Mouse (Mus musculus) CD4-positive helper T cell, adult 2 months (primary cell): ENCODE data around the gene Atcay.

Experiments
- DNase-seq: peaks from one replicate; pipeline ENCODE4 v3.0.0-alpha.2; 2012; ENCODE audit warnings: low read depth, missing footprints, low spot score

Gene Atcay

GRCm38 (mm10) chr10:81230438-81231332, at the start of gene Atcay:
TSS of gene Atcay (minus strand) at chr10:81230833.
- peak; percentile 73 for DNase-seq

DNA sequence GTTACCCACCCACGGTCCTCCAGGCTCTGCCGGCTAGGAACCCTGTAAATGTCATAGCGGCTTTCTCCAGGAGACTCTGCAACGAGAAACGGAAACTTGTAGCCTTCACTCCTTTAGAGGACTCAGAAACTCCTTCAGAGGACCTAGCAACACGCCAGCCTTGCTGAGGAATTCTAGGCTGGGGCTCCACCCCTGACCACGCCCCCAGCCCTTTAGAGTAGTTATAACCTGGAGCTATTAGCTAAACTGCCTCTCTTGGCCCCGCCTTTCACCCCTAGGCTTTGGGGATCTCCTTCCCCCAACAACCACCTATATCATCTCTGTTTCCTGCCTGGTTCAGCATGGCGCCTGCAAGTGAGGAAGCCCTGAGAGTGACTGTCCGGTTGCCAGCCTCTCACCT, 48.9 kb upstream of the Atcay start:
- DNase-seq = no peak

- DNase-seq = no peak
These were observed 47.0 kb upstream of the Atcay start for GRCm38 (mm10) chr10:81277676-81278075.

- no peak for DNase-seq
These were observed 43.2 kb upstream of the Atcay start for GRCm38 (mm10) chr10:81273842-81274241.

- no peak for DNase-seq
These were observed 41.7 kb upstream of the Atcay start for GRCm38 (mm10) chr10:81272356-81272755.

GRCm38 (mm10) chr10:81268643-81269412, 38.2 kb upstream of the Atcay start:
- DNase-seq = no peak

DNA sequence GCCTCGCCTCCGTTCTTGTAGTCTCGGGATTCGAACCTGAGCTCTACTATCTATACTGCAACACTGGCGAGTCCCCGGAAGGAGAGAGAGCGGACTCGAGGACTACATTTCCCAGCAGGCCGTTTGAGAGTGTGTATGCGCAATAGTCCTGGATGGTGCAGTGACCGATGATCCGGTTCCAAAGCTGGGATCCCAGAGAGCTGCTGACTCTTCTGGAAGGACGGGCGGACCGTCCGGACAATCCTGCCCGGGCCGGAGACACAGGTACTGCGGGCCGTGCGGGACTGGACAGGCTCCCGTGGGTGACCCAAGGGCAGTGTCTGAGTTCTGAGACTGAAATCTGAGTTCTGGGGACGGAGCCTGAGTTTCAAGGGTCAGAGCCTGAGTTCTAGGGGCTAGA, 37.4 kb upstream of the Atcay start:
- DNase-seq = peak; percentile 84

GRCm38 (mm10) chr10:81266211-81267105, 35.8 kb upstream of the Atcay start, which contains the start of the genes Mrpl54 and Apba3:
TSS of gene Mrpl54 (minus strand) at chr10:81266934.
TSS of gene Apba3 (plus strand) at chr10:81266960.
- DNase-seq = peak; percentile 97

- peak; percentile 7 for DNase-seq
These were observed 34.9 kb upstream of the Atcay start for GRCm38 (mm10) chr10:81265540-81265939.

GRCm38 (mm10) chr10:81261025-81261424, 30.4 kb upstream of the Atcay start:
- DNase-seq = no peak

- no peak for DNase-seq
These were observed 28.7 kb upstream of the Atcay start for GRCm38 (mm10) chr10:81259225-81259884.

- DNase-seq = peak; percentile 54
These were observed 26.8 kb upstream of the Atcay start for GRCm38 (mm10) chr10:81257158-81258039.

DNA sequence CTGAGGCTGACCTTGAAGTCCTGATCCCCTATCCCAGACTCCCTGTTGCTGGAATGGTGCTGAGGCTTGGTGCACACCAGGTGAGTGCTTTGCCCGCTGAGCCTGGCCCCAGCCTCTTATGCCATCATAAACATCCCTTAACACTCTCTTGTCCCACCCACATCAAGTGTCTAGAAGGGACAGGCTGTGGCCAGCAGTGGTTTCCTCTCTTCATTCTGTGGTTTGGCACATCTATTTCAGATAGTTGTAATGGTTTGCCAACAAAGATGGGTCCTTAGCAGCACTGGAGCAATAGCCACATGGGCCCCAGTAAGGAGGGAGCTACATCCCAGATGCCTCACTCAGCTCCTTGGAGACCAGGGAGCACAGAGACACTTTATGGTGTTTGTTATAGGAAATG, 24.3 kb upstream of the Atcay start:
- DNase-seq = peak; percentile 47

- DNase-seq = peak; percentile 81
These were observed 22.1 kb upstream of the Atcay start, which contains the start of gene Matk for GRCm38 (mm10) chr10:81252424-81253419. TSS of gene Matk (plus strand) at chr10:81252935.

- peak; percentile 61 for DNase-seq
These were observed 18.8 kb upstream of the Atcay start for GRCm38 (mm10) chr10:81249442-81249841.

DNA sequence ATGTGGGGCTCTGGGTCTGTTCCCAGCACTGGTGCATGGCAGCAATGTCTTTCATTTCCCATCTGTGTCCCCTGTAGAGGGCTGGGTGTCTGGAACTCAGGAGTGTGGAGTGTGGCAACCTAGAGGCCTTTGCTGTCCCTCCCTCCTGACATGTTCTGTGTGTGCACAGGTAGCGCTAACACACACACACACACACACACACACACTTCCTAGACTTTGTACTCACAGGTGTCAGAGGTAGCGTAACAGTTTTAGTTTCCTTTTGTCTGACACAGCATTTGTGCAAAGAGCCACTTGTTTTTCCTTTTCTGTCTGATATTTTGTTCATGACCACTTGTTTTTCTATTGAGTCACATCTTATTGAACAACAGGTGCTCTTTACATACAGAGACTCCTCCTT, 17.2 kb upstream of the Atcay start:
- peak; percentile 88 for DNase-seq

DNA sequence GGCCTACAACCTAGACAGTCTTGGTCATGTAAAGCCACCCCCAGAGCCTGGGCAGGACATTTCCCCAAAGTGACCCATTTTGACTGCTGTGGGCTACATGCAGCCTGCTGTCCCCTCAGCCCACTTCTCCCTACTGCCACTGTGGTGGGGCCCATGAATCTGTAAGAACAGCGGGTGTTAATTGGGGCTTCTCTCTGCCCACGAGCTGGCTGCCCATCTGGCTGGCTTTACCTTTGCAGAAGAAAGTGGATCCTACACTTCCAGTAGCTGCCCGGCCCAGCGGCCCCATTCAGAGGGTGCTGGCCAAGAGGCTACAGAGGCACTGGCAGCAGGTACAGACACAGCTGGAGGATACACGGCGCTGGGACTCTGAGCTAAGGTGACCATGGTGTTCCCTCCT, 14.5 kb upstream of the Atcay start:
- no peak for DNase-seq

- peak; percentile 71 for DNase-seq
These were observed 14.0 kb upstream of the Atcay start for GRCm38 (mm10) chr10:81244595-81244994.

GRCm38 (mm10) chr10:81244146-81244545, 13.5 kb upstream of the Atcay start:
- no peak for DNase-seq
